Mouse (Mus musculus): ENCODE results near the gene Hip1r.

Hip1r gene

DNA sequence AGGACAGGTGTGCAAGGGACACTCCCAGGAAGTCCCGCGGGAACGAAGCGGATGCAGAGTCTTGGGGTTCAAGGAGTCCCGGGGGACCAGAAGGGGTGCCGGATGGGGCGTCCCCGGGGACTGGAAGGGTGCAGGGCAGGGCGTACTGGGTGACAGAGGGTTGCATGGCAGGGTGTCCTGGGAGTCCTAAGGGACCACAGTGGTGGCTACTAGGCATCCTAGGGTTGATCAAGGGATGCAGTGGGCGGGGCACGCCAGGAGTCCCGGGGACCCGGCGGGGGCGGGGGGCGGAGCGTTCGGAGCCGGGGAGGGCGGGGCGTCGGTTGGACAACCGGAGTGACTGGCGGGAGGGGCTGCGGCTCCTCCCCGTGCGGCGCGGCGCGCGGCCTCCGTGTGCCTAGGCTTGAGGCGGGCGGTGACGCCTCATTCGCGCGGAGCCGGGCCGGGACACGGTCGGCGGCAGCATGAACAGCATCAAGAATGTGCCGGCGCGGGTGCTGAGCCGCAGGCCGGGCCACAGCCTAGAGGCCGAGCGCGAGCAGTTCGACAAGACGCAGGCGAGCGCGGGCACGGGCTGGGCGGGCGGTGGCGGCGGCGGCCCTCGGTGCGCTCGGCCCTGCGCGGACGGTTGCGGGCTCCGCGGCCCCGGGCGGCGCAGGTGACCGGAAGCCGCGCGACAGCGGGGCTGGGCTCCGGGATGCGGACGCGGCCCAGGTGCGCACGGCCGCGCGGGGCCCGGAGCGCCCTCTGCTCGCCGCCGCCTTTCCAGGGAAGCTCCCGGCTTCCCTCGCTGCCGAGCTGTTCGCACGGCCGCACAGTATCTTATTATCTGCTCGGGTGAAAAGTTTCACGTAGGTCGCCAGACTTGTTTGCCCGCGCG is at the start of gene Hip1r:
Gene Hip1r (plus strand): TSS at position 330 of the 880 bp plus-strand sequence.
- no peak for DNase-seq (ENCODE audit: low read depth)

DNA sequence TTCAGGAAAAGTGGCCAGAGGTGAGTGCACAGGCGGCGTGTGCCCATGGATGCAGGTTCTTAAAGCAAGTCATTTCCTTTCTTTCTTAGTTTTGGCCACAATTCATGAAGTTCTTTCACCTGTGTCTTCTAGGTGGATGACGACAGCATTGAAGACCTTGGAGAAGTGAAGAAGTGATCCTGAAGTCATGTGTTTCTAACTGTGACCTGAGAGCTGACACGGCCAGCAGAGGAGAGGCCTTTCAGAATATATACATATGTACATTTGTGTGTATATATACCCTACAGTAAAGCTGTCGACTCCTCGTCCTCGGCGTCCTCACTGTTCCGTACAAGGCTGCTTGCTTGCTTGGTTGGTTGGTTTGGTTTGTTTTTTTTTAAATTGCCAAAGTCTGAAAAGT is 46.3 kb upstream of the Hip1r start, which contains the start of gene Gm43518:
Gene Gm43518 (plus strand): TSS at position 301 of the 400 bp plus-strand sequence.
- DNase-seq (ENCODE audit: low read depth): no peak

DNA sequence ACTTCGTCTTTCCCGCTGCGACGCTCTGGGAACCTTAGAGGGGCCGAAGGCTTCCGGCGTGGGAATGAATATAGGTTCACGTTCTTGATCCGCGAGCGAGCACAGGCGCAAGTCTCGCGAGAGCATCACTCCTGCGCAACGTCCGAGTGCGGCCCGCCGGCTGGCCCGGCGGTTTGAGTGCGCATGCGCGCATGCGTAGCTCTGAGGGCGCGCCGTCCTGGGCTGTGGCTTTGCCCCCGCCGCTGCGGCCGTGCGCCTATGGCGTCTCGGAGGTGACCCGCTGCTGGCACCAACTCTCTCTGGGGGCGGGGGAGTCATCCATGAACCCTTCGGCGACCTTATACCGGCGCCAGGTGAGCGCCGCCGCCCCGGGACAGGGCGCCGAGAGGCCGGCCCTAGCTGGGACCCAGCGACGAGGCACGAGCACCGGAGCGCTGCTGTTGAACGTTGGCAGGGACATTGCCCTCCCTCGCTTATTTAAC is 42.9 kb upstream of the Hip1r start, which contains the start of gene Ccdc62:
Gene Ccdc62 (plus strand): TSS at position 172 of the 482 bp plus-strand sequence.
- DNase-seq (ENCODE audit: low read depth): peak; percentile 90

DNA sequence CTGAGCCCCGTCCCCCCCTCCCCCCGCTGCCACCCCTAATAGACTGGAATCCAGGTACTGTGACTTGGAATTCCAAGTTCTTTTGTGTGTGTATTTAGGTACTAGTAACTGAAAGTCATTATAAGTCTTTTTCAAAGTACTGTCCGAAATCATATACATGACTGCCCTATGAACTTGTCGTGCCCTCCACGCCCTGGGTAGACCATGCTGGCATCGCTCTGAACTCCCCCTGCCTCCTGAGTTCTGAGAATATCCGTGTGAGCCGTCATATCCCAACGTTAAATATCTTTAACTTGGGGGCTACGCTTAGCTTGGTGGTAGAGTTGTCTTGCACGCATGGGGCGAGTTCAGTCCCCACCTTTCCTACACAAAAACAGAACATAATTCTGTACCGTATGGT is 42.3 kb upstream of the Hip1r start:
- DNase-seq (ENCODE audit: low read depth): no peak

DNA sequence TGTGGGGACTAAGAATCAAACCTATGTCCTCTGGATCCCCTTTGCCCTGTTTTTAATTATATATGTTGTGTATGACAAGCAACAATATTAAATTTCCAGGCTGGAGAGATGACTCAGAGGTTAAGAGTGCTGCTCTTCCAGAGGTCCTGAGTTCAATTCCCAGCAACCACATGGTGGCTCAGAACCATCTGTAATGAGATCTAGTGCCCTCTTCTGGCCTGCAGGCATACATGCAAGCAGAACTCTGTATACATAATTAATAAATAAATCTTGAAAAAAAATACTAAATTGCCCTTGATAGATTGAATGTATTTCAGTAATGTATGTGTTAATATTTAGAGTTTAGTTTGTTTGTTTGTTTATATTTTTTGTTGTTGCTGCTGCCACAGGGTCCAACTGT is 40.5 kb upstream of the Hip1r start:
- DNase-seq (ENCODE audit: low read depth): no peak

DNA sequence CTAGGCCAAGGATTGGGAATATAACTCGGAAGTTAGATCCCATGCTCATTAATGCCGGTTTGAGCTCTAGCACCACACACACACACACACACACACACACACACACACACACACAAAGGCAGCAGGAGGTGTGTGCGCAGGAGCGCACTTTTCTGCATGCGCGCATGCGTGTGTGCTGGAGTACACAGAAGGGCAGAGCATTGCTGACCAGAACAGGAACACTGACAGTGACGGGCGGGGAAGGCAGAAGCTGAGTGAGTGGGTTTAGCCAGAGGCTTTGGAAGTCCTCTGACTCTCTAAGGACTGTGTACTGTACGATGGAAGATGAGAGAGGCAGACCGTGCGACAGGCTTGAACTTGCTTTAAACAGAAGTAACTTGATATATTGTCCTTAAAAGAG is 39.9 kb upstream of the Hip1r start:
- no peak for DNase-seq (ENCODE audit: low read depth)

DNA sequence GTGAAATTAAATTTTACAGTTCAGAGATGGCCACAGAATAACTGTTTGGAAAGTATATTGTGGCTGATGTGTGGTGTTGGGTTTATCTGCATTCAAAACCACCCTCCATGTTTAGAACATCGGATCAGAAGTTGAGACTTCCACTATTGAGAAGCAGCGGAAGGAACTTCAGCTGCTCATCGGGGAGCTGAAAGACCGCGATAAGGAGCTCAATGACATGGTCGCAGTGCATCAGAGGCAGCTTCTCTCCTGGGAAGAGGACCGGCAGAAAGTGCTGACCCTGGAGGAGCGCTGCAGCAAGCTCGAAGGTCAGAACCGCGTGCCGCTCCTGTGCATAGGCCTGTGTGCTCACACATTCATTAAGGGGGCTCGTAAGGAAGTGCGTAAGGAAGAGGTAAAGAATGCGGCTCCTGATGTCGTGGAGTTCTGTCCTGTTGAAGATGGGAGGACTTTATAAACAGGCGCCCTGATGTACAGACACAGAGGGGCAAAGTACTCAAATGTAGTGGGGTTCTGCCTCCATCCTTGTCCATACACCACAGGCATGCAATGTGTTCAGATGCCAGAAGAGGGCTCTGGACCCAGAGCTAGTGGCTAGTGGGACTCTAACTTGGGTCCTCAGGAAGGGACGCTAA is 39.4 kb upstream of the Hip1r start:
- no peak for DNase-seq (ENCODE audit: low read depth)

DNA sequence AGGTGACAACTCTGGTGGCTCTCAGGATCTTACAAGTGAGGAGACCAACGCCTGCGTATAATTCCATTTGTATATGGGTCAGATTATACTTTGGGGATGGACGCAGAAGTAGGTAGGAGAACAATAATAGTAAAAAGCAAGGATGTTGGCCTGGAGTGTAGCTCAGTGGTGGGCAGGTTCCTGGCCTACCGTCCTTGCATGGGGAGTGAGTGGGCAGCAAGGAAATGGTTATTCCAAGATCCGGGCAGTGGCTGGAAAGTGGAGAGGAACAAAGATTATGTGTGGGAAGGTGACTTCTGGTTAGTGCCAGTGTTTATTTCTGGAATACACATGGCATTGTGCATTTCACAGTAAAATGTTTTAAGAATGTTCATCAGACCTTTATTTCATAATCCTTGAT is 37.5 kb upstream of the Hip1r start:
- DNase-seq (ENCODE audit: low read depth): no peak

DNA sequence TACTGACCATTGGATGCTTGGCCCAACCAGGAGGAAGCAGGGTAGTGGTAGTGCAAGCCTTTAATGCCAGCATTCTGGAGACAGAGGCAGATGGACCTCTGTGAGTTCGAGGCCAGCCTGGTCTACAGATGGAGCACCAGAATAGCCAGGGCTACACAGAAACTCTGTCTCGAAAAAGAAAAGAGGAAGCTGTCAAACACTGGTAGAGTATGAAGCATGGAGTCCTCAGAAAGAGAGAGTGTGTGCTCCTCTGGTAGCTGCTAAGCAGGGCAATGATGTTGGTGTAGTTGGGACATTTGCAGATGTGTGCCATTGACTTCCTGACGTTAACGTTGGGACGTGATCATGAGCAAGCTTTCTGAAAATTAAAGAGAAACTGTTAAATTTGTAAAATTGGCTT is 34.9 kb upstream of the Hip1r start:
- no peak for DNase-seq (ENCODE audit: low read depth)

DNA sequence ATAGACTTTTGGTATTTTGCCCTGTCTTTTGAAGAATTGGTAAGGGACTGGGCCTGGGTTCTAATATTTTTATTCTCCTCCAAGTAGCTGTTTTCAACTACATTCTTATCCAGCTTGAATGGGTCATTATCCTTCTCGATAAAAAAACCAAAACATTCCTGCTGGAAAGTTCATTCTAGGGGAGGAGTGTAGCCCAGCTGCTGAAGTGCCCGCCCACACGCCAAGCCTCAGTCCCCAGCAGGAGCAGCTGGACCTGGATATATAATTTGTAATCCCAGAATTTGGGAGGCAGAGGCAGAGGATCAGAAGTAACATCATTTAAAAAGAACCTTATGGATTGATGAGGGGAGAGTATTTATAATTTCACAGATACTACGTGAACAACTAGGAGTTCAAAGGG is 26.9 kb upstream of the Hip1r start:
- no peak for DNase-seq (ENCODE audit: low read depth)

DNA sequence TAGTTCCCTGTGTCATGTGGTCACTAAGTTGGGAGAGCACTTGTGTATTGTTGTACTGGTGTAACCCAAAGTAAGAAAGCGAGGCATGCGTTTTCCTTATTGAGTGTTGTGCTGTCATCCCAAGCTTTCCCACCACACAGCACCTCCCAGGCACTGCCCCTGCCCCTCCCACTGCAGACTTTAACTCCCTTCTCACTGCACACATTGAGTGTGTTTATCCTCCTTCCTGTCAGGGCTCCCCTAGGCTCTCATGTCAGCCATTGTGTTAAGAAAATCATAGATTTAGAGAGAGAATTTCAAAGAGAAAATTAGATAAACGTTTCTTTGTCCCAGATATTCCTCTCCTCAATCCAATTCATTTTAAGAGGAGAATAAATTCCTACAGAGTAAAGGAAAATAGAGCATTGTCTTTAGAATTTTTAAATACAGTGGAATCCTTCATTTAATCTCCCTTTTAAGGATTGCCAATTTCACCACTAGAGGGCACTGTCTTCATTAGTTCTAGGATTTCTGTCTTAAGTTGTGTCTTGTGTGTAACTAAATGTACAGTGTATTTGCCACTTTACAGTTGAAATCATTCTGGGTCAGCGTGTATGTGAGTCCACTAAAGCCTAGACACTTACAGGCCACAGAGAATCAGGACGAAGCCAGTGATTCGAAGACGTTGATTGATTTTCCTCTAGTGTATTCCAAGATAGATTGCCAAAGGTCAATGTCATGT is 26.2 kb upstream of the Hip1r start:
- peak; percentile 32 for DNase-seq (ENCODE audit: low read depth)

DNA sequence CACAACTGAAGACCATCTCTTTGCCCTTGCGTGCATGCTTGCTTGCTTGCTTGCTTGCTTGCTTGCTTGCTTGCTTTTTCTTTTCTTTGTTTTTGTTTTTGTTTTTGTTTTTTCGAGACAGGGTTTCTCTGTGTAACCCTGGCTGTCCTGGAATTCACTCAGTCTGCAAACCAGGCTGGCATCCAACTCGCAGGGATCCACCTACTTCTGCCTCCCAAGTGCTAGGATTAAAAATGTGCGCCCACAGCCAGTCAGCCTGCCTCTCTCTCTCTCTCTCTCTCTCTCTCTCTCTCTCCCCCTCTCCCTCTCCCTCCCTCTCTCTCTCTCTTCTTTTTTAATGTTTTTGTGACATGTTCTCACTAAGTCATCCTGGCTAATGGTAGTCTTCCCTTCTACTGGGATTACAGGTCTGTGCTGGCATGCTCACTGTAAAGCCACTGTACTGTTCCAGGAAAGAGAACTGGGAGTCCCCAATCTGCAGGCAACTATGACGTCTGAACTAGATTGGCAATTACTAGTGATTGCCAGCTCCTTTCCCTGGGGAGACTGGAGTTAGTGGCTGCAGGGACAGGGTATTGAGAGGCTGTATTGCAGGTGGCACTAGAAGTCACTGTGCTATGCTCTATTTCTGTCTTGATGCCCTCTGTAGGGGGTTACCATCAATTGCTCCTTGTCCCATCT is 20.9 kb upstream of the Hip1r start:
- DNase-seq (ENCODE audit: low read depth): no peak

DNA sequence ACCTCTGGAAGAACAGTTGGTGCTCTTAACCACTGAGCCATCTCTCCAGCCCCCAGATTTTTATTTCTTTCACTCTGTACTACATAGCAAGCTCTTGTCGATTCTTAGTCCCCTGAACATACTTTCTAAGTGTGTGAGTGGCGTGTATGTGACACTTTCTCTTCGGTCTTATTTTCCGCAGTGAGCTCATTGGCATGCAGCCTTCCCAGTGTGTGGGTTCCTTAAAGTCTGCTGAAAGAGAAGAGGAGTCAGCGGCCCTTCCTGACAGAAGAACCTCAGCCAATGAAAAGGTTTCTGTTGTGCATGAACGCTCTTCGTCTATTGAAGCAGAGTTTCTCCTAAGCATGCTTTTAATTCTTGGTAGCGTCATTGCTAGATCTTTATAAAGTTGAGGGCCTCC is 16.2 kb upstream of the Hip1r start:
- DNase-seq (ENCODE audit: low read depth): no peak

DNA sequence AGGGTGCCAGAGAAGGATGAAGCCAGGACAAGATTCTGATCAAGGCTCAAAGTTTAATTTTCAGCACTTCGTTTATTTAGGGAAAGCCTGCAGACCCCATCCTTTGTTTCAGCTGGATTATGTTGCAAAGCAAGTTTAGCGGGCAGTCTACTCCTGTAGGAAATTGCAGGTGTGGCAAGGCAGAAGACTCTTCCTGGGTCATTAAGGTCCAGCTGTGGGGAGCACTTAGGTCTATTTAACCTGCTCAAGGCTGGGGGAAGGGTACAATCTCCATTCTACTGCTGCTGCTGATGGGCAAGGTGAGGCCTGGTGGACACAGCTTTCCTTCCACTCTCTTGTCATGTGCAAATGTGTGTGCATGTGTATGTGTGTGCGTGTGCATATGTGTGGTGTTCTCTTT is 14.4 kb upstream of the Hip1r start:
- DNase-seq (ENCODE audit: low read depth): no peak

DNA sequence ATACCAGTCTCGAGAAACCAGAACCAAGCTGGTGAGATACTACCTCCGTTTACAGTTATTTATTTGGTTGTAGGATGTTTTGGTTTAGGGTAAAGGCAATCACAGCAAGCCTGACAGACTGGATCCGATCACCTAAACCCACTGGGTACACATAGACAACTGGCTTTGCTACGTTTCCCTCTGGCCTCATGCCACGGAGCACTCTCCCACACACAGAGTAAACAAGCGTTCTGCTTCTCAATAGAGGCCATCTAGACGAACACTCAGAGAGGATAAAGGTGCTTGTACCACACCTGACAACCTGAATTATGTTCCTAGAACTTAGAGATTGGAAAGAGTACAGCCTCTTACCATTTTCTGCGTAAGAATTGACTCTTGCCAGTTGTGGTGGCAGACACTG is 13.3 kb upstream of the Hip1r start:
- no peak for DNase-seq (ENCODE audit: low read depth)

DNA sequence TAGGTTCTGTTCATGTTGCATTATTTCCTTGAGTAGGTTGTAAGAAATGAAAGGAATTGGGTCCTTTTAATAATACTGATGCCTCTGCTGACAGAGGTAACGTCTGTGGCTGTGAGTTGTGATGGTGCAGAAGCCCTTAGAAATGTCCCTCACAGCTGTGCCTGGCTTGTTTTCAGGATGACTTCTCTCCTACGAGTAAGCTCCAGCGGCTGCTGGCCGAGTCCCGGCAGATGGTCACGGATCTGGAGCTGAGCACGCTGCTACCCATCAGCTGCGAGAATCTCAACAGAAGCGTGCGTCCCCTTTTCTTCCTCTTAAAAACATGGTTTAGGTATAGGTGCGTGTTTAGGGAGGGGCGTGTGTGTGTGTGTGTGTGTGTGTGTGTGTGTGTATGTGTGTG is 12.4 kb upstream of the Hip1r start:
- no peak for DNase-seq (ENCODE audit: low read depth)

DNA sequence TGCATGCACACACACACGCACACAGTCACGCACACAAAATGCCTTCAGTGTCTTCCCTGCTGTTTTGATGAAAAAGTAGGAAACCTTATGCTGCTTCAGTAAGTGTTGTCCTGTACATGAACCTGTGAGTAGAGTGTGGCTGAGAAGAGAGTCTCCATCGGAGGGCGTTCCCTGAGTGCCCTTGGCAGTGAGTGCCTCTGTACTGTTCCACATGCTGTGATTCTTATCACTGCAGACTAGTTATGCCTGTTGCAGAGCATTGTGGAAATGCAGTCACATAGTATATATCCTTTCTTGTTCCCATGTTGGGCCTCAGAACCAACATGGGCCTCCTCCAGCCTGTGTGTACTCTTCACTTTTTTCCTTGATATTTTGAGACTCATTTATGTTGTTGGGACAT is 9.2 kb upstream of the Hip1r start:
- DNase-seq (ENCODE audit: low read depth): no peak

DNA sequence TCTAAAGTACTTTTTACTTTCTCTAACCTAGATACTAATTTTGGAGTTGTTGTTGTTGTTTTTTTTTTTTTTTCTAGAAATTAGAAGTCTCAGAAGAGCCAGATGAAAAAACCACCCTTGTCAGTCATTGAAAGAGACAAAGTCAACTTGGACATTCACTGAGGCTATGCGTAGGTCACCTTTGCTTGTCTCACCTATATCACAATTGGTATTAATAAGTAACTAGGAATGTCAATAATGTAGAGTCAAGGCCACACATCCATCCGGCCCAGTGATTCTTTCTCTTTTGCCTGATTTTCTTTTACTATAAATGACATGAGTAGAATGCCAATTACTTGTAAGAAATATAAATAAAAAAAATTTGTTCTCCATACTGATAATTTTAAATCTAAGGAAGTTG is 6.7 kb upstream of the Hip1r start:
- DNase-seq (ENCODE audit: low read depth): no peak

DNA sequence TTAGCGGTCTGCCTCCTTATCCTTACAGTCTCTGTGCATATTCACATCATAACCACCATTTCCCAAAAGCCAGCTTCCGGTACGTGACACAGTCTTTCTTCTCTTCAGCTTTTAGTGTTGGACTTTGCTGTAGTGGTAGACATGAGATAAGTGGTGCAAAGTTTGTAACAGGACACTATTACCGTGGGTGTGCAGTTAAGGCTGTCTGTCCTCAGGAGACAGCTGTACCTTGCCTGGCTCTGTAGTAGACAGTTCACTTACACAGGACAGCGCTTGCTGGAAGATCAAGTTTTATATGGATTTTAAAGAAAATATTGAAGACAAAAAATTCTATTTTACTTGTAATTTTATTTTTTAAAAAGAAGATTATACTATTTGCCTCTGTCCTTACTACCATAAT is 5.0 kb upstream of the Hip1r start:
- DNase-seq (ENCODE audit: low read depth): no peak

DNA sequence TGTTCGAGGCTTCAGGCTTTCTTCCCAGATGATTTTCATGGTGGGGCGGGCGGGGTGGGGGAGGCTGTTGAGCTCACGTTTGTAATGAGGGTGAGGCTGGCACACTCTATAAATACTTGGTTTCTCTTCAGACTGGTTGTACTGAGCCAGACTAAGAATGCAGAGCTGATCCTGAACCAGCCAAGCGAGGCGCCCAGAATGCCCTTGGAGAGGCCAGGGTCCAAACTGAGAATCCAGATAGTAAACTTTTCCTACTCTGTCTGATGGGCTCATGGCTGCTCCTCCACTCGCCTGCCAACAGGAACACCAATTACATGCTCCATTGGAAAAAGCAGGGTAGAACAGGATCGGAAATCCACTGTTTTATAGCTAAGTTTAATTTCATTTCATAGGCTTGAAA is 4.2 kb upstream of the Hip1r start:
- DNase-seq (ENCODE audit: low read depth): no peak

DNA sequence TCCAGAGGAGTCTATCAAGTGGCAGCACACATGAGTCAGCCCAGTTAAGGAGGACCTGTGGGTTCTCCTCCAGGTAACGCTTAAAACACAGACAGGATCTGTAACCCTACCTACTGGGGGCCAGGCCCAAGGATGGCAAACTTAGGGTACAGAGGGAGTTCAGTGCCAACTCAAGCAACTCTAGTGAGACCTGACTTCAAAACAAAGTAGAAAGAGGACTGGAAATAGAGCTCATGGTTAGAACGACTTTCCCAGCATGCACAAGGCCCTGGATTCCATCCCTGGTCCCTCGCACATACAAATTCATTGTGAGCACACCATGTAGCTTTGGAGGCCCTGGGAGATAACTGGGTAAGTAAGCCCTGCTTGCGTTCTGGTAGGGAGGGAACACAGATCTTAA is 2.9 kb upstream of the Hip1r start:
- no peak for DNase-seq (ENCODE audit: low read depth)

DNA sequence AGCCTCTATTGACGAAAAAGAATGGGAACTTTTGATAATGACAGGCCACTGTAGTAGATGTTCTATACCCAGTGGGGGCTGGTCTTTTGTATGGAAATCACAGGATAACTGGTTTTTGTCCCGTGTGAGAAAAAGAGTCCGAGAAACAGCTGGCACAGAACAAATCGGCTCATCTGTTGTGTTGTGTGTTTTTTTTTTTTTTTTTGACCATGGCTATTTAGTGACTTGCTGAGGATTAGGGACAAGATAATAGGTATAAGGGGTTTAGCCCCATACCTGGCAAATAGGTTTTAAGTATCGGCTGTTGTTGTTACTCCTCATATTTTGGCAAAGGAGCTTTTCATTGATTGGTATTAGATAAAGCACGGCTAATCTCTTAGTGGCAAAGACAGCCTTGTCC is 975 bp upstream of the Hip1r start:
- DNase-seq (ENCODE audit: low read depth): no peak

Measured in fibroblast of lung, adult 2 months (primary cell).